Mouse (Mus musculus) gastrocnemius, adult 2 months (tissue): ENCODE measurements around the gene Arl3. TPM values are rescaled to one million over a fixed set of nuclear protein-coding genes. Genes with fewer than 3 reads are reported as not detected.
A peak's percentile ranks its signal among the peaks of the same experiment; 100 is the strongest.

Experiments used
- DNase-seq: peaks from one replicate; pipeline ENCODE4 v3.0.0; 2022
- H3K27ac ChIP-seq: fragments of 200-600 bp; 2 replicates; pipeline ENCODE4 v1.8.1; 2022; ENCODE audit warnings: mild to moderate bottlenecking
- H3K4me3 ChIP-seq: fragments of 200-600 bp; 2 replicates; pipeline ENCODE4 v1.8.1; 2022; ENCODE audit warnings: mild to moderate bottlenecking, moderate library complexity
- CTCF ChIP-seq: fragments of 200-600 bp; IDR thresholded peaks from 2 replicates; pipeline ENCODE4 v1.8.1; 2022; ENCODE audit warnings: antibody characterized with exemption, mild to moderate bottlenecking, moderate library complexity
- intact Hi-C: fragments of 180-260 bp; cut with DNase I; formaldehyde crosslinking; loops from one replicate; pipeline ENCODE4 v1.15.1; 2025
- total RNA-seq, 2 experiments: library from RNA; stranded (reverse); gene quantifications; 2 replicates each; pipeline ENCODE4 v1.2.3; 2021

Gene Arl3
- total RNA-seq, 2 experiments from 2014 or later, result 64.0 to 67.7 TPM

DNA sequence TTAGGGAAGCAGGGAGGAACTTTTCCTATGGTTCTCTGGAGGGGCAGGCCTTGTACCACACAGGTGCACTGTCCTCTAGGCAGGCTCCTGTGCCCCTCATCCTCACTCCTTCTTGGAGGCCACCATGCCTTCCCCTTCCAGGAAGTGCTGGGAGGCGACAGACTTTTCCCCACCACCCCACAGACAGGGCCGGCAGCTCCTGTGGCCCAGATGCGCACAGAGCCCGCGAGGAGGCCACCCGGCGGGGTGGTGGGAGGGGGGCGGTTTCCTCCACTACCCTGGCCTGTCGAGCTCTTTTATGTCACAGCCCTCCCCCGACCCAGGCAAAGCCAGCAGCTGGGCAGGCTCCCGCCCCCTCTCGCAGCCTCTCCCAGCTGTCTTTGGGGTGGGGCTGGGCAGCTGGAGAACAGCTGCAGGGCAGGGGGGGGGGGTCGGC is 54.6 kb downstream of the Arl3 start:
- H3K4me3 ChIP-seq, result peak overlapping the region; percentile 57
- TF ChIP-seq CTCF, result no peak
- DNase-seq, result peak; percentile 63
- peak overlapping the region; percentile 68 for H3K27ac ChIP-seq
- intact Hi-C loops, result no loop called here

DNA sequence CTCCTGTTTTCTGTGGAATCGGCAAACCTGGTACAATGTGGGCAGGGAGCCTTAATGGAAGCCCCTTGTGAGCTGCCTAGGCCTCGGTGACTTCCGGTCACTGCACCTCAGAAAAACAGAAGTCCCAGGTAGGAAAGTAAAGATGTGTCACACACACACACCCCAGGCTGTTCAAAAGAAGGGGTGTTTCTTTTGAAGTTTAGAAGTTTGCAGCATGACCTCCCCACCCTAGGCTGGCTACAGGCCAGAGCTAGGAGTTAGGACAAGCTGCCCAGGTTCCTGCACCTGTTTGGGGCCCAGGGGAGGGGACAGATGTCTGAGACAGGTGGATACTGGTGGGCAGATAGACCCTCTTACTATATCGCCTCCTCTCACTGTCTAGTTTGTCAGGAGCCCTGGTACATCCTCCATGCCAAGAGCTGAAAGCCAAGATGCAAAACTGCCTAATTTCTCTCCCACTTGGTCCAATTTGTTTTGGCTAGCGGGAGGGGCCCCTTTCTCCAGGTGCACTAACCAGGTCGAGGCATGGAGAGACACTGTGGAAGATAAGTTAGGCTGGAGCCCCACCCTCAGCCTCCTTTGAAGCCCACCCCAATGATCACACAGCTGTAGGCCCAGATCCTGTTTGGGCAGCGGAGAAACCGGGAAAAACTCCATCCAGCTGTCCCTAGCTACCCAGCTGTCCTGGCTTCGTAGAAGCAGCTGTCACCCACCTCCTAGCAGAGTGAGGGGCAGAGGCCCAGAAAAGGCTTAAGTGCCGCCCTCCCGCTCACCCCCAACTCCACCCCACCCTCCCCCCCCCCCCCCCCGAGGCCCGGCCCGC is 55.3 kb downstream of the Arl3 start:
- intact Hi-C loops, result no loop called here
- DNase-seq, result peak; percentile 26
- H3K4me3 ChIP-seq, result no peak overlapping the region; the same call in 1 of the 2 replicates
- peak overlapping the region; percentile 68 for H3K27ac ChIP-seq
- no peak for TF ChIP-seq CTCF

DNA sequence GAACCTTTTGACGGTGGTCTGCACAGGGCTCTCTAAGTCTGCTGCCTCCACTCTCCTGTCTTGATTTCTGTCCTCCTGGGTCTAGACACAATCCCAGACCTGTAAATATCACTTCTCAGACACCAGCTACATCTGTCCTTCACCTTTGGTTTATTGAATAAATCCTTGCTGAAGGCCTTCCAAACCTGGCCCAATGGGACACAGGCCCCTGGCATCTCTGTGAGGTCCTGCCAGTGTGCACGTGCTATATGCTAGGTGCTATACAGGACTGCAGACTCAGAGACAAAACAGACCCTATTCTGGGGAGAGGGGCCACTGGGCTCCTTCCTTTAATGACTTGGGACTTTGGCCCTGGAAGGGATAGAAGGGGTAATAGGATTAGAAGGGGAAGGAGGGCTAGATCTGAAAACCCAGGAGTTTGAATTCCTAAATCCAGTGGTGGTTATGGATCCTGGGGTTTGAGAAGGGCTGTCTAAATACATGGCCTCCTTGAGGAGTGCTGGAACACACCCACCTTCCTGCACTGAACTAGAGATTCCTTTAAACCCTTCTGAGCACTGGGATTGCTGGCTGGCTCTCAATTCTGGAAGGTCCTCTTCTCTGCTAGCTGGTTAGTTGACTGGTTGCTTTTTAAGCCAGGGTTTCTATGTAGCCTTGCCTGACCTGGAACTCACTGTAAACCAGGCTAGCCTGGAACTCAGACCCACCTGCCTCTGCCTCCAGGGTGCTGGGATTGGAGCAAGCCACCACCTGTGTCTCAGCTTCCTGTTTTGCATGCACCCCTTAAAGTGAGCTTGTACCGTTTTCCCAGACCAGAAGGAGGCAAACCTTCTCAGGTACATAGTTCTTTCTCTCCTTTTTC is 56.1 kb downstream of the Arl3 start:
- no peak for TF ChIP-seq CTCF
- Histone ChIP-seq H3K4me3 (no peak overlapping the region), H3K27ac (no peak overlapping the region; the same call in 1 of the 2 replicates)
- no peak for DNase-seq
- intact Hi-C loops, result no loop called here

DNA sequence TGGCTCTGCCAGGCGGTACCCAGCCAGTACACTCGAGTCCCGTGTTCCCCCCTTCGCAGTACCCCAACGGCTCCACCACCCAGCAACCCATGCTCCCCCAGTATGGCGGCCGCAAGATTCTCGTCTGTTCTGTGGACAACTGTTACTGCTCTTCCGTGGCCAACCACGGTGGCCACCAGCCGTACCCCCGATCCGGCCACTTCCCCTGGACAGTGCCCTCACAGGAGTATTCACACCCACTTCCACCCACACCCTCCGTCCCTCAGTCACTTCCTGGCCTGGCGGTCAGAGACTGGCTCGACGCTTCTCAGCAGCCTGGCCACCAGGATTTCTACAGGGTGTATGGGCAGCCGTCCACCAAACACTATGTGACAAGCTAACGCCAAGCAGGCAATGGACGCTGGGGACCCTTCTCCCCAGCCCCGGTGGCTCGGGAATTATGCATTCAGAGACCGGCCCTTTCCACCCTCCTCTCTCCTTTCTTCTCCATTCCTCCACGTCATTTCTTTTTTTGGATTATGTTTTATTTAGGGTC is 57.6 kb downstream of the Arl3 start:
- Histone ChIP-seq H3K27ac (no peak overlapping the region), H3K4me3 (no peak overlapping the region)
- no peak for TF ChIP-seq CTCF
- intact Hi-C loops, result no loop called here
- DNase-seq, result no peak

DNA sequence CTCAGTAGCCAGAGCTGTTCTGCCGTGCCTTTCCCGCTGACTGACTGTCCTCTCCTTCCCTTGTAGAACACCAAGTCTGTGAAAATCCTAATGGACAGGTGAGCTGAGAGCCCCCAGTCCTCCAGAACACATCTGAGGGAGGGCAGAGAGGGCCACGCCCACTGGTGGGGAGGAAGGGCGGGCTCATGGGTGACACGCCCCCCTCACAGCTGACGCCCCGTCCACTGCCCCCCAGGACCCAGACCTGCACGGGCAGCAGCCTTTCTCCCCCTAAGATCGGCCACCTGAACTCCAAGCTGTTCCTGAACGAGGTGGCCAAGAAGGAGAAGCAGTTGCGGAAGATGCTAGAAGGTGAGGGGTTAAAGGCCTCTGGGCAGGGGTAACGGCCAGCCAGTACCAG is 58.6 kb downstream of the Arl3 start:
- DNase-seq, result peak; percentile 26
- Histone ChIP-seq H3K4me3 (no peak overlapping the region), H3K27ac (no peak overlapping the region)
- intact Hi-C loops, result no loop called here
- TF ChIP-seq CTCF, result no peak

DNA sequence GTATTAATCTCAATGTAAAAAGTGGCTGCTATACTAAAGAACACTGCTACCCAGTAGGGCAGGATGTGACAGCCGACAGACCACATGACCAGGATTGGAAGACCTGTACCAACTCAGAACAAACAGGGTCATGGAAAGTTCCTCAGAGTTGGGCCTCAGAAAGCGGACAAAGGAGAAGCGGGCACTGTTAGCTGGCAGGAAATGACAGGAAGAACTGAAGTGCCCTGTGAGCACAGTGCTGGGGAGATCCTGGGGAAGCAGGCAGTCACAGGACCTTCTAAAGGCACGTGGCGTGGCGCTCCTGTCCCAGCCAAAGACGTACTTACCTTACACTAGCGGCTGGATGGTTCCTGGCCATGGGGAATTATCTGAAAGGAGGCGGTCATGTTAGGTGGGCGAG is 61.7 kb downstream of the Arl3 start:
- intact Hi-C loops, result no loop called here
- Histone ChIP-seq H3K27ac (peak overlapping the region; percentile 99), H3K4me3 (peak overlapping the region; percentile 28)
- DNase-seq, result peak; percentile 34
- TF ChIP-seq CTCF, result no peak

DNA sequence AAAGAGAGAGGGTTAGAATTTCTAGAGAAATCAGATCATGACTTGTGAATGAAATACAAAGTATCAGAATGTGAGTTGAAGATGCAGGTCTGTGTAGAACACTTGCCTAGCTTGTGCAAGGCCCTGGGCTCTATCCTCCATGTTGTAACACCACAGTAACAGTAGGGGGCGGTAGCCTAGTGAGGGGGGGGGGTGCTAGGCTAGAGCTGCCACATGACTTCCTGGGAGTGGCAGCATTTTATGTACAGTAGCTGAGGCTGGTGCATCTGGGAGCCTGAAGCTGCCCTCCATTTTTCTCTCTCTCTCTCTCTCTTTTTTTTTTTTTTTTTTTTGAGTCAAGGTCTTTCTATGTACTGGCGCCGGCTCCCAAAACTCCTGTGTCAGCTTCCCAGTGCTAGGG is 62.2 kb downstream of the Arl3 start:
- DNase-seq, result peak; percentile 18
- Histone ChIP-seq H3K27ac (peak overlapping the region; percentile 99), H3K4me3 (peak overlapping the region; percentile 28)
- peak; percentile 56 for TF ChIP-seq CTCF
- intact Hi-C loops, result no loop called here

DNA sequence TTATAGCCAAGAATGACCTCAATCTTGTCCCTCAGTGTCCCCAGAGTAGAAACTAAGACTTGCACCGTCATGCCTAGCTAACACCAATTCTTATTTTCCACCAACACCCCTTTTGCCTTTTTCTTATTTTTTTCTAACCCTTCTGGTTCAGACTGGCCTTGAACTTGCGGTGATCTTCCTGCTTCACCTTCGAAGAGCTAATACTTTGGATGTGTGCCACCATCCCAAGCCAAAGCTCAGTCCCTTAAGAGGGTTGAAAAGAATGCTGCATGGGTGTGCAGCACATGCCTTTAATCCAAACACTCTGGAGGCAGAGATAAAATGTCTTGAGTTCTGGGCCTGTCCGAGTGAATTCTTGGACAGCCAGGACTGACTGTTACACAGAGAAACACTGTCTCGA is 62.6 kb downstream of the Arl3 start:
- Histone ChIP-seq H3K27ac (peak overlapping the region; percentile 99), H3K4me3 (peak overlapping the region; percentile 28)
- intact Hi-C loops, result no loop called here
- no peak for TF ChIP-seq CTCF
- DNase-seq, result peak; percentile 14

- peak; percentile 11 for DNase-seq
- intact Hi-C loops, result no loop called here
- peak overlapping the region; percentile 41; the same call in 1 of the 2 replicates for H3K4me3 ChIP-seq
- no peak for TF ChIP-seq CTCF
- peak overlapping the region; percentile 99 for H3K27ac ChIP-seq
These were observed 63.3 kb downstream of the Arl3 start for GRCm38 (mm10) chr19:46509736-46510135.

DNA sequence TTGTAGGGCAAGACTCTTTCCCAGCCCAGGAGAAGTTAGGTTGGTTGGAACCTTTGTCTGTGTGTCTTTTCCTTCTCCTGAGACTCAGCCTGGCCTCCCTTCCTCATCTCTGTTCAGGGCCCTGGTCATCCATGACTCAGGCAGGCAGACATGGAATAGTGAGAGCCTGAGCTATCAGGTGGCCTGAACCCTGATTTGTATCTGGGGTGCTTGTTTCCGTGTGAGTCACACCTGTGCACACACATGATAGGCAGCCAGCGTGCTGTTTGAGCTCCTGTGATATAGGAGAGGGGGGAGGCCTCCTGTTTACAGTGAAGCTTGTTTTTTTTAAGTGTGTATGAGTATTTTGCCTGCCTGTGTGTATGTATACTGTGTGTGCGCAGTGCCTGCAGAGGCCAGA is 63.8 kb downstream of the Arl3 start:
- Histone ChIP-seq H3K4me3 (peak overlapping the region; percentile 41), H3K27ac (peak overlapping the region; percentile 99)
- peak; percentile 12 for DNase-seq
- TF ChIP-seq CTCF, result no peak
- intact Hi-C loops, result no loop called here

GRCm38 (mm10) chr19:46508738-46509137 is 64.3 kb downstream of the Arl3 start:
- TF ChIP-seq CTCF, result no peak
- peak overlapping the region; percentile 41 for H3K4me3 ChIP-seq
- H3K27ac ChIP-seq, result peak overlapping the region; percentile 99
- intact Hi-C loops, result no loop called here
- no peak for DNase-seq

- Histone ChIP-seq H3K4me3 (peak overlapping the region; percentile 95), H3K27ac (peak overlapping the region; percentile 99)
- intact Hi-C loops, result no loop called here
- no peak for TF ChIP-seq CTCF
- no peak for DNase-seq
These were observed 65.2 kb downstream of the Arl3 start for GRCm38 (mm10) chr19:46507806-46508205.

- peak overlapping the region; percentile 99 for H3K27ac ChIP-seq
- no peak for TF ChIP-seq CTCF
- H3K4me3 ChIP-seq, result peak overlapping the region; percentile 95
- intact Hi-C loops, result no loop called here
- no peak for DNase-seq
These were observed 65.8 kb downstream of the Arl3 start for GRCm38 (mm10) chr19:46507181-46507581.
